Mouse (Mus musculus) MEL-GATA-1-ER (cell line): ENCODE measurements around the gene Cln3.

Source experiments
- DNase-seq: peaks from one replicate; pipeline ENCODE4 v3.0.0-alpha.2; 2012; ENCODE audit warnings: low read depth; ENCODE audit errors: extremely low read depth

Gene Cln3

GRCm38 (mm10) chr7:126523316-126523715 lies 62.3 kb downstream of the Cln3 start:
- no peak for DNase-seq
